Mouse (Mus musculus) CH12.LX (cell line): ENCODE data around the gene Prkn.

Source experiments
- CHD2 ChIP-seq: IDR thresholded peaks from 2 replicates; pipeline ENCODE4 v1.6.1; 2011; ENCODE audit warnings: low read length, improper control_type of control experiment
- CTCF ChIP-seq, 2 experiments: IDR thresholded peaks in 1 of 2; conservative IDR thresholded peaks in 1 of 2; 2 replicates each; pipeline ENCODE4 v1.5.1; 2011 to 2012; ENCODE audit warnings: low read depth in 2 of 2, low read length in 2 of 2, improper control_type of control experiment in 1 of 2, inconsistent platforms in 1 of 2, mild to moderate bottlenecking in 1 of 2, moderate library complexity in 1 of 2
- IRF4 ChIP-seq: IDR thresholded peaks from 2 replicates; pipeline ENCODE4 v1.6.1; 2014; ENCODE audit warnings: low read depth, mild to moderate bottlenecking, inconsistent platforms, low read length, improper control_type of control experiment
- JUND ChIP-seq: conservative IDR thresholded peaks from 2 replicates; pipeline ENCODE4 v1.6.1; 2011; ENCODE audit warnings: low read depth, low read length, improper control_type of control experiment
- POLR2A ChIP-seq: IDR thresholded peaks from 2 replicates; pipeline ENCODE4 v1.6.1; 2011; ENCODE audit warnings: low read depth, mild to moderate bottlenecking, improper control_type of control experiment, low read length
- RAD21 ChIP-seq: IDR thresholded peaks from 2 replicates; pipeline ENCODE4 v1.6.1; 2011; ENCODE audit warnings: low read depth, mild to moderate bottlenecking, low read length, improper control_type of control experiment, moderate library complexity
- SIN3A ChIP-seq: IDR thresholded peaks from 2 replicates; pipeline ENCODE4 v1.6.1; 2012; ENCODE audit warnings: low read length, improper control_type of control experiment, inconsistent platforms
- TCF12 ChIP-seq: IDR thresholded peaks from 2 replicates; pipeline ENCODE4 v1.6.1; 2014; ENCODE audit warnings: low read depth, mild to moderate bottlenecking, inconsistent platforms, low read length, improper control_type of control experiment
- USF2 ChIP-seq: conservative IDR thresholded peaks from 2 replicates; pipeline ENCODE4 v1.6.1; 2011; ENCODE audit warnings: low read depth, low read length, improper control_type of control experiment
- ZNF384 ChIP-seq: IDR thresholded peaks from 2 replicates; pipeline ENCODE4 v1.6.1; 2012; ENCODE audit warnings: low read depth, low read length, improper control_type of control experiment, inconsistent platforms

DNA sequence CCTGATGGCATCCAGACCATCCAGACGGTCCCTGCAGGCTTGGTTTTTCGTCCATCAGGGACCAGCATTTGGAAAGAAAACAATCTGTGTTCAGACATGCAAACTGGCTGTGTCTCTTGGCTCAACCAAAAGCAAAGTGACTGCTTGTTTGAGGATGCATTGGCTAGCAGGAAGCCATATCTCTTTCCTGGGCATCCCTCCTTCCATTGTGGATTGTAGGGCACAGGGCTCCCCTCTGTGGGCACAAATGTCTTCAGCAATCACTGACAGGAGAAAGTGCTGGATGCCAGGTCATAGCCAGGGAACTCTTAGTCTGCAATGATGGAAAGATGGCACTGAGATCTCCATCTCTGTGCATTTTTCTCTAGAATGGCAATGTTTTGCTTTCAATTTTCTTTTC lies 939.8 kb downstream of the Prkn start:
- TF ChIP-seq TCF12 (no peak), CTCF (conservative IDR thresholded peaks at IDR 0.05 in 1 of 2, IDR thresholded peaks at IDR 0.05 in 1 of 2; ENCODE audit: low read depth in 2 of 2, low read length in 2 of 2) (no peak), RAD21 (no peak; the same call in 1 of the 2 replicates), POLR2A (no peak), IRF4 (no peak), CHD2 (no peak), ZNF384 (no peak), USF2 (no peak), SIN3A (no peak), JUND (no peak)
